Mouse (Mus musculus): Measurements from ENCODE around the gene Ddr2. TPM values are rescaled to one million over a fixed set of nuclear protein-coding genes. Genes with fewer than 3 reads are reported as not detected.

Ddr2 gene
- polyA plus RNA-seq, 1 experiment from 2014 or later: 22.0 TPM

- Histone ChIP-seq H3K36me3 (replicated peaks) (no peaks in the 10 kb centered on the region), H3K27me3 (no peaks in the 10 kb centered on the region), H3K9me3 (no peaks in the 10 kb centered on the region), H3K9ac (no peak overlapping the region), H3K4me3 (replicated peaks) (no peak overlapping the region), H3K4me2 (no peak overlapping the region), H3K4me1 (no peaks in the 10 kb centered on the region; the same call in none of the 2 replicates), H3K27ac (no peak overlapping the region)
- WGBS: 67% methylated on average over 6 of the region's 6 CpGs
- ATAC-seq (ENCODE audit: low FRiP score): no peak
Observed at GRCm38 (mm10) chr1:170056214-170056613, 54.3 kb downstream of the Ddr2 start.

DNA sequence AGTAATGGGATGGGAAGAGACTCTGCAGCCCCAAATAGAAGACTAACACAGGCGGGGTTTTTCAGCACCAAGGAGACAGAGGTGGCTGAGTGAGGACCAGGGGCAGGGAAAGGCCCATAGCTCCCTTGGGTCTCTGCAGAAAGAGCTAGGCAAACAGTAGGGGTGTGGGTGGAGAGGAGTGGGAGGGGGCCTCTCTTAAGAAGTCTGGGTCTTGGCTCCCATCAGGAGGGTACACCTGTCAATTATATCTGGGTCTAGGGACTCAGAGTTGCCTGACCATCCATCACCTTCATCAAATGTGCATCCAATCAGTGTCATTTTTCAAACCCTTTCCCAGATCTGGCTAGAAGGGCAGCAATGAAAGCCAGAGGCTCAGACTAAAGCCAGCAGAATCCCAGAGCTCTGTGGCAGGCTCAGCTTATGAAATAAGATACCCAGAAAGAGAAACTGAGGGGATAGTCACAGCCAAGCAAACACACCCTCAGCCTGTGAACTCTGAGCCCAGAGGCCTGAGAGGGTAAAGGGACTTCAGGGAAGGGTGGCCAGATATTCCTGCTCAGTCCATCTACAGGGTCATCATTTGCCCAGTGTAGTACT, 58.0 kb downstream of the Ddr2 start:
- H3K4me3 ChIP-seq (replicated peaks): no peak overlapping the region
- no peak overlapping the region for H3K4me2 ChIP-seq
- H3K9ac ChIP-seq: no peak overlapping the region
- 71% methylated on average over 1 of the region's 1 CpGs for WGBS
- no peak overlapping the region for H3K27ac ChIP-seq
- H3K27me3 ChIP-seq: no peaks in the 10 kb centered on the region
- no peak for ATAC-seq (ENCODE audit: low FRiP score)
- no peaks in the 10 kb centered on the region for H3K36me3 ChIP-seq (replicated peaks)
- H3K4me1 ChIP-seq: no peaks in the 10 kb centered on the region; the same call in none of the 2 replicates
- H3K9me3 ChIP-seq: no peaks in the 10 kb centered on the region

- no peak for ATAC-seq (ENCODE audit: low FRiP score)
- H3K4me2 ChIP-seq: no peak overlapping the region
- no peak overlapping the region for H3K27ac ChIP-seq
- H3K27me3 ChIP-seq: no peaks in the 10 kb centered on the region
- H3K4me1 ChIP-seq: no peaks in the 10 kb centered on the region; the same call in none of the 2 replicates
- no peaks in the 10 kb centered on the region for H3K9me3 ChIP-seq
- H3K36me3 ChIP-seq (replicated peaks): no peaks in the 10 kb centered on the region
- H3K4me3 ChIP-seq (replicated peaks): no peak overlapping the region
- H3K9ac ChIP-seq: no peak overlapping the region
- 71% methylated on average over 5 of the region's 5 CpGs for WGBS
Observed at GRCm38 (mm10) chr1:170051631-170052177, 58.9 kb downstream of the Ddr2 start.

- WGBS: 84% methylated on average over 4 of the region's 4 CpGs
- Histone ChIP-seq H3K4me2 (no peak overlapping the region), H3K36me3 (replicated peaks) (no peaks in the 10 kb centered on the region), H3K4me3 (replicated peaks) (no peak overlapping the region), H3K27me3 (no peaks in the 10 kb centered on the region), H3K9me3 (no peaks in the 10 kb centered on the region), H3K9ac (no peak overlapping the region), H3K4me1 (no peaks in the 10 kb centered on the region; the same call in none of the 2 replicates), H3K27ac (no peak overlapping the region)
- no peak for ATAC-seq (ENCODE audit: low FRiP score)
Observed at GRCm38 (mm10) chr1:170048434-170048833, 62.1 kb downstream of the Ddr2 start.

GRCm38 (mm10) chr1:170044726-170045471, 65.7 kb downstream of the Ddr2 start:
- no peak overlapping the region for H3K27ac ChIP-seq
- 81% methylated on average over 9 of the region's 9 CpGs for WGBS
- no peak overlapping the region for H3K4me3 ChIP-seq (replicated peaks)
- no peaks in the 10 kb centered on the region for H3K4me1 ChIP-seq
- no peaks in the 10 kb centered on the region for H3K27me3 ChIP-seq
- no peak for ATAC-seq (ENCODE audit: low FRiP score)
- no peaks in the 10 kb centered on the region for H3K36me3 ChIP-seq (replicated peaks)
- H3K9ac ChIP-seq: no peak overlapping the region
- H3K9me3 ChIP-seq: no peaks in the 10 kb centered on the region
- H3K4me2 ChIP-seq: no peak overlapping the region

DNA sequence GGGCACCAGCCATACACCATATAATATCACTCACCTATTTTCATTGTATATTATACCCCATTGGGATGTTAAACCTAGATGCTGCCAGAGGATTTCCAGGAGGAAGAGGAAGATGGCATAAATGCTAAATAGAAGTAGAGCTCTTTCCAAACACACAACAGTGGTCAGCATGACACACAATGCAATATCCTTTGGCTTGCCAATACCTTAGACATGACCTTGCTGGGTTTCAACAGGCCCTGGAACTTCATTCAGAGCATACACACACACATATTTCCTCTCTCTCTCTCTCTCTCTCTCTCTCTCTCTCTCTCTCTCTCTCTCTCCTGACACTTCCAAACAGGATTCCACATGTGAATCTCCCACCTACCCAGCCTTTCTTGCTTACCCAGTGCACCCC, 66.8 kb downstream of the Ddr2 start:
- Histone ChIP-seq H3K4me1 (no peaks in the 10 kb centered on the region), H3K4me3 (replicated peaks) (no peak overlapping the region), H3K36me3 (replicated peaks) (no peaks in the 10 kb centered on the region), H3K9ac (no peak overlapping the region), H3K9me3 (no peaks in the 10 kb centered on the region), H3K4me2 (no peak overlapping the region), H3K27me3 (no peaks in the 10 kb centered on the region), H3K27ac (no peak overlapping the region)
- no peak for ATAC-seq (ENCODE audit: low FRiP score)

- Histone ChIP-seq H3K36me3 (replicated peaks) (no peaks in the 10 kb centered on the region), H3K4me2 (no peak overlapping the region), H3K4me3 (replicated peaks) (no peak overlapping the region), H3K9me3 (no peaks in the 10 kb centered on the region), H3K27ac (no peak overlapping the region), H3K27me3 (no peaks in the 10 kb centered on the region), H3K4me1 (no peaks in the 10 kb centered on the region), H3K9ac (no peak overlapping the region)
- WGBS: 92% methylated on average over 5 of the region's 5 CpGs
- no peak for ATAC-seq (ENCODE audit: low FRiP score)
Observed at GRCm38 (mm10) chr1:170042996-170043395, 67.6 kb downstream of the Ddr2 start.

GRCm38 (mm10) chr1:170039402-170039801, 71.2 kb downstream of the Ddr2 start:
- Histone ChIP-seq H3K4me3 (replicated peaks) (no peak overlapping the region), H3K9me3 (no peaks in the 10 kb centered on the region), H3K4me2 (no peak overlapping the region), H3K27me3 (no peaks in the 10 kb centered on the region), H3K9ac (no peak overlapping the region), H3K27ac (no peak overlapping the region), H3K4me1 (no peaks in the 10 kb centered on the region), H3K36me3 (replicated peaks) (no peaks in the 10 kb centered on the region)
- ATAC-seq (ENCODE audit: low FRiP score): no peak
- WGBS: 70% methylated on average over 4 of the region's 4 CpGs

DNA sequence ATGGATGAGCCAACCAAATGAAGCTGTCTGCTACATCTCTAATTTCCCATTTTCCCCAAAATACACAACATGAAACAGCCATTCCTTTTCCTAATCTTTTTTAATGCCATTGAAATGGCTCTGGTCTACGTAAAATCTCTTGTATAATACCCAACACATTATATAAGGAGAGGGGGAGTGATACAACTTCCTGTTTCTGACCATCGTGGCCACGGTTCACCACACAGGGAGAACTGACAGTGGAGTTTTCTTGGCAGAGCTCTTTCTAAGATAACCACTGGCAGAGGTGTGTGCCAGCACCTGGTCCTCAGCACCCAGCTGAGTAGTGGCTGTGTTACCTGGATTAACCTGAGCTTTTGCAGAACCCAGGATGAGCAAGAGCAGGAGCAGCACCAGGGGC, 75.0 kb downstream of the Ddr2 start:
- no peak overlapping the region for H3K4me3 ChIP-seq (replicated peaks)
- H3K4me2 ChIP-seq: no peak overlapping the region
- H3K27me3 ChIP-seq: no peaks in the 10 kb centered on the region
- H3K9ac ChIP-seq: no peak overlapping the region
- H3K27ac ChIP-seq: no peak overlapping the region
- no peaks in the 10 kb centered on the region for H3K36me3 ChIP-seq (replicated peaks)
- no peaks in the 10 kb centered on the region for H3K9me3 ChIP-seq
- H3K4me1 ChIP-seq: no peaks in the 10 kb centered on the region
- ATAC-seq (ENCODE audit: low FRiP score): no peak
- 89% methylated on average over 3 of the region's 3 CpGs for WGBS

DNA sequence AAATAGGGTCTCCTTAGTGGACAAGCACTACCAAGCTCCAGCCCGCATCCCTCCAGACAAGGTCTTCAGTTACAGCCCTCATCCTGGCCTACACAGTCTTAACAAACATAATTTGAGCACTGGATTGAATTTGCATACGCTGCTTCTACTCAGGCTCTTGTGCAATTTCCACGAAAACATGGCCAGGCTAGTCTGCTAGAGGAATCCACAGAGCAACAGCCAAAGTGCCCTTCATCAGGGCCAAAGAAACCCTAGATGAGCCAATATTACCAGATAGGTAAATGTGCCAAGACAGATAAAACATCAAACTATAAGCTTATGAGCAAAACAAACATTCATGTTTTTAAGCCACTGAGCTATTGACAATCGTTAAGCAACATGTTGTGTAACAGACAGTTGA, 75.6 kb downstream of the Ddr2 start:
- Histone ChIP-seq H3K27me3 (no peaks in the 10 kb centered on the region), H3K4me2 (no peak overlapping the region), H3K27ac (no peak overlapping the region), H3K9me3 (no peaks in the 10 kb centered on the region), H3K4me3 (replicated peaks) (no peak overlapping the region), H3K9ac (no peak overlapping the region), H3K4me1 (no peaks in the 10 kb centered on the region), H3K36me3 (replicated peaks) (no peaks in the 10 kb centered on the region)
- 93% methylated on average over 4 of the region's 4 CpGs for WGBS
- no peak for ATAC-seq (ENCODE audit: low FRiP score)

DNA sequence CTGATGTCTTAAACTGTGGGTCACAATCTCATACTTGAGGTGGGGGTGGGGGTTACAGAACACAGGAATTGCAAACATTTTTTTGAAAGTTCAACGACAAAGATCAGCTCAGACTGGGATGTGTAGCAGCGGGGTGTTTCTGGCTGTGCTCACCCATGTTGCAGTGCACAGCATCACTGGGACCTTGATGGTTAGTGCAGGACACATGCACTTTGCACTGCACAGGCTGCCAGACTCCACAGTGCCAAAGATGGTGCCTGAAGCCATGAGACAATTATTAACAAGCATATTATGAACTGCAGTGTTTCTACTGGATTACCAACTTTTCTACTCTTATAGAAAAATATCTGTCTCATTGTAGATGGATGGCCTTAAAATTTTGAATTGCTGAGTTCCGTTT, 78.9 kb downstream of the Ddr2 start:
- Histone ChIP-seq H3K4me2 (no peak overlapping the region), H3K4me1 (no peaks in the 10 kb centered on the region), H3K9me3 (no peaks in the 10 kb centered on the region), H3K4me3 (replicated peaks) (no peak overlapping the region), H3K36me3 (replicated peaks) (no peaks in the 10 kb centered on the region), H3K9ac (no peak overlapping the region), H3K27me3 (no peaks in the 10 kb centered on the region), H3K27ac (no peak overlapping the region)
- WGBS: 88% methylated on average over 3 of the region's 3 CpGs
- no peak for ATAC-seq (ENCODE audit: low FRiP score)

GRCm38 (mm10) chr1:170014784-170015183, 95.8 kb downstream of the Ddr2 start:
- H3K4me2 ChIP-seq: no peak overlapping the region
- no peaks in the 10 kb centered on the region for H3K27me3 ChIP-seq
- 92% methylated on average over 3 of the region's 3 CpGs for WGBS
- H3K4me3 ChIP-seq (replicated peaks): no peak overlapping the region
- H3K9me3 ChIP-seq: peaks cover 32% of the 10 kb centered on the region
- no peak for ATAC-seq (ENCODE audit: low FRiP score)
- no peak overlapping the region for H3K27ac ChIP-seq
- no peaks in the 10 kb centered on the region for H3K4me1 ChIP-seq
- no peaks in the 10 kb centered on the region for H3K36me3 ChIP-seq (replicated peaks)
- no peak overlapping the region for H3K9ac ChIP-seq

Measured in forebrain, embryonic 12.5 days (tissue).